Mouse (Mus musculus) liver, embryonic 14.5 days (tissue): ENCODE data around the gene Naaladl2. TPM values are rescaled to one million over a fixed set of nuclear protein-coding genes. Genes with fewer than 3 reads are reported as not detected.

Source experiments
- ATAC-seq: fragments of 200-750 bp; cut with Nextera tagmentation; 2 replicates; pipeline ENCODE4 v1.8.0; 2017; ENCODE audit warnings: moderate number of reproducible peaks, mild to moderate bottlenecking, moderate library complexity; ENCODE audit not compliant: insufficient read depth
- DNase-seq, 3 experiments: peaks; one replicate each; pipeline ENCODE4 v3.0.0-alpha.2; 2012 to 2013; ENCODE audit warnings: low read depth in 3 of 3, low spot score in 3 of 3
- H3K27ac ChIP-seq: fragments of 300-500 bp; sonication (generic); 2 replicates; pipeline ENCODE4 v1.5.1; 2014; ENCODE audit warnings: moderate library complexity, mild to moderate bottlenecking, control low read depth, inconsistent platforms
- H3K27me3 ChIP-seq: fragments of 300-500 bp; sonication (generic); 2 replicates; pipeline ENCODE4 v1.6.1; 2014; ENCODE audit warnings: mild to moderate bottlenecking, low read length, moderate library complexity; ENCODE audit not compliant: control insufficient read depth, insufficient read depth
- H3K36me3 ChIP-seq: fragments of 300-500 bp; sonication (generic); replicated peaks from 2 replicates; pipeline ENCODE4 v1.6.1; 2014; ENCODE audit warnings: low read depth; ENCODE audit not compliant: control insufficient read depth, insufficient read depth
- H3K4me1 ChIP-seq, 2 experiments: fragments of 200-500 bp in 1 of 2; fragments of 300-500 bp in 1 of 2; sonication (generic) in 1 of 2; replicated peaks; 2 replicates each; pipeline ENCODE4 v1.6.1; 2012 to 2014; ENCODE audit warnings: antibody characterized with exemption in 1 of 2, inconsistent platforms in 1 of 2, low read length in 1 of 2; ENCODE audit not compliant: control insufficient read depth in 2 of 2, insufficient read depth in 2 of 2
- H3K4me2 ChIP-seq: fragments of 300-500 bp; sonication (generic); 2 replicates; pipeline ENCODE4 v1.6.1; 2014; ENCODE audit warnings: low read depth, mild to moderate bottlenecking, control low read depth, moderate library complexity
- H3K4me3 ChIP-seq, 2 experiments: fragments of 200-500 bp in 1 of 2; fragments of 300-500 bp in 1 of 2; sonication (generic) in 1 of 2; 2 replicates each; pipeline ENCODE4 v1.5.1; 2012 to 2014; ENCODE audit warnings: low read depth in 2 of 2, low read length in 2 of 2, mild to moderate bottlenecking in 2 of 2, control low read depth in 1 of 2, inconsistent platforms in 1 of 2, moderate library complexity in 1 of 2; ENCODE audit not compliant: insufficient read depth in 1 of 2
- H3K9ac ChIP-seq: fragments of 300-500 bp; sonication (generic); replicated peaks from 2 replicates; pipeline ENCODE4 v1.6.1; 2014; ENCODE audit warnings: mild to moderate bottlenecking, control low read depth, moderate library complexity
- H3K9me3 ChIP-seq: fragments of 300-500 bp; sonication (generic); 2 replicates; pipeline ENCODE4 v1.6.1; 2016; ENCODE audit warnings: low read length, mixed read lengths; ENCODE audit not compliant: control insufficient read depth
- CTCF ChIP-seq: IDR thresholded peaks from 2 replicates; pipeline ENCODE4 v1.5.1; 2016; ENCODE audit warnings: antibody characterized with exemption, low read depth, control low read depth
- EP300 ChIP-seq: IDR thresholded peaks from 2 replicates; pipeline ENCODE4 v1.6.1; 2016; ENCODE audit warnings: antibody characterized with exemption, low read depth
- WGBS: fragments of 180-500 bp; shearing (Covaris S2); extraction: QIAGEN DNeasy Blood & Tissue Kit; methylation state at CpG from one replicate; pipeline ENCODE4 v1.1.7; 2014; ENCODE audit not compliant: insufficient replicate concordance; 5-methylcytosine and 5-hydroxymethylcytosine counted together
- polyA plus RNA-seq, 2 experiments: library from polyadenylated mRNA; depleted of rRNA in 1 of 2; stranded (reverse) in 1 of 2; unstranded in 1 of 2; fragments of >200 nt; fragmentation: Nextera tagmentation in 1 of 2; extraction: Ambion mirVana in 1 of 2; gene quantifications; 2 replicates each; pipeline versions ENCODE4 v1.2.1 to v1.2.3; 2012 to 2014

Naaladl2 gene
- polyA plus RNA-seq, 2 experiments: 0.05 to 0.07 TPM

- no peak for ATAC-seq
- no peaks in the 10 kb centered on the region for H3K36me3 ChIP-seq
- H3K4me1 ChIP-seq: no peaks in the 10 kb centered on the region
- H3K27ac ChIP-seq: no peak overlapping the region
- no peak overlapping the region for H3K4me2 ChIP-seq
- H3K9me3 ChIP-seq: no peaks in the 10 kb centered on the region
- no peak for TF ChIP-seq CTCF
- TF ChIP-seq EP300: no peak
- DNase-seq: no peak
- 54% methylated on average over 2 of the region's 2 CpGs for WGBS
- H3K27me3 ChIP-seq: no peaks in the 10 kb centered on the region
- no peak overlapping the region for H3K4me3 ChIP-seq
- no peak overlapping the region for H3K9ac ChIP-seq
Observed at GRCm38 (mm10) chr3:25092986-25093385, 51.1 kb downstream of the Naaladl2 start.

GRCm38 (mm10) chr3:25075785-25076184 is 68.3 kb downstream of the Naaladl2 start:
- WGBS: 48% methylated on average over 1 of the region's 1 CpGs
- H3K27ac ChIP-seq: no peak overlapping the region
- ATAC-seq: no peak

GRCm38 (mm10) chr3:25074266-25074665 is 69.8 kb downstream of the Naaladl2 start:
- DNase-seq (no peak), ATAC-seq (no peak)
- Histone ChIP-seq H3K27ac (no peak overlapping the region), H3K4me2 (no peak overlapping the region), H3K9me3 (no peaks in the 10 kb centered on the region), H3K4me3 (no peak overlapping the region), H3K9ac (no peak overlapping the region), H3K27me3 (no peaks in the 10 kb centered on the region), H3K36me3 (no peaks in the 10 kb centered on the region), H3K4me1 (no peaks in the 10 kb centered on the region)
- 51% methylated on average over 4 of the region's 4 CpGs for WGBS
- no peak for TF ChIP-seq EP300
- no peak for TF ChIP-seq CTCF

More at GRCm38 (mm10) chr3:25075785-25076184, 68.3 kb downstream of the Naaladl2 start:
- Histone ChIP-seq H3K9ac (no peak overlapping the region), H3K36me3 (no peaks in the 10 kb centered on the region), H3K27me3 (no peaks in the 10 kb centered on the region), H3K9me3 (no peaks in the 10 kb centered on the region), H3K4me2 (no peak overlapping the region), H3K4me1 (no peaks in the 10 kb centered on the region), H3K4me3 (no peak overlapping the region)
- no peak for DNase-seq
- TF ChIP-seq CTCF (no peak), EP300 (no peak)

- no peak overlapping the region for H3K27ac ChIP-seq
- ATAC-seq: no peak
- no peak for DNase-seq
- H3K4me1 ChIP-seq: no peaks in the 10 kb centered on the region
- H3K9me3 ChIP-seq: no peaks in the 10 kb centered on the region
- H3K9ac ChIP-seq: no peak overlapping the region
- no peak overlapping the region for H3K4me3 ChIP-seq
- 56% methylated on average over 6 of the region's 6 CpGs for WGBS
- no peak overlapping the region for H3K4me2 ChIP-seq
- H3K36me3 ChIP-seq: no peaks in the 10 kb centered on the region
- no peak for TF ChIP-seq CTCF
- TF ChIP-seq EP300: no peak
- H3K27me3 ChIP-seq: no peaks in the 10 kb centered on the region
Observed at GRCm38 (mm10) chr3:25073821-25074220, 70.2 kb downstream of the Naaladl2 start.

GRCm38 (mm10) chr3:25063217-25063616 is 80.8 kb downstream of the Naaladl2 start:
- no peak overlapping the region for H3K4me2 ChIP-seq
- no peak for DNase-seq
- 48% methylated on average over 4 of the region's 4 CpGs for WGBS
- no peak overlapping the region for H3K27ac ChIP-seq
- H3K9me3 ChIP-seq: no peaks in the 10 kb centered on the region
- H3K36me3 ChIP-seq: no peaks in the 10 kb centered on the region
- TF ChIP-seq EP300 (no peak), CTCF (no peak)
- no peak overlapping the region for H3K9ac ChIP-seq
- ATAC-seq: no peak
- H3K4me3 ChIP-seq: no peak overlapping the region
- no peaks in the 10 kb centered on the region for H3K27me3 ChIP-seq
- H3K4me1 ChIP-seq: no peaks in the 10 kb centered on the region
